In the genomic region with DNA sequence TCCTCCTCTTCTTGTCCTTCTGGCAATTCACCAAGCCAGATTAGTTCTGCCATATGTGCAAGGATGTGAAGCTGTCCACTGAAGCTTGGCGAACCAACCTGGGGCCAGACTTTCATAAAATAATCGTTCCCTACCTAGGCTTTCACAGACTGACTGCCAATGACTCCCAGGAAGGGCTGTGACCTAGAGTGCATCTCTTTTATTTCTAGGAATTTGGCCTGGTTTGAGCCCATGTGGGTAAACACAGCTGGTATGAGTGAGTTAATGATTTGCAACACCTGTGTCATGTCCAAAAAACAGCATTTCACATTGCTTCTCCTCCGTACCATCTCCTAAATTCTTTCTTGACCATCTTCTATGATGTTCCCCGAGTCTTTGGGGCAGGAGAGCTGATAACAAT, we compare ENCODE assay signal across 19 mouse cellular contexts.
"Had no signal": no experiment of that assay in that cellular context is flagged by ENCODE, and none has a peak within 500 bp of the region (broad histone marks: within the 10 kb centered on the region; RNA-seq: fewer than 3 reads in every experiment).

No protein-coding gene starts in this region.

- H3K27me3 ChIP-seq: liver, embryonic 13.5 days; midbrain, embryonic 12.5 days; midbrain, embryonic 15.5 days; neural tube, embryonic 12.5 days; neural tube, embryonic 15.5 days had no signal

- H3K9me3 ChIP-seq: liver, embryonic 13.5 days; midbrain, embryonic 12.5 days; midbrain, embryonic 15.5 days; neural tube, embryonic 12.5 days; neural tube, embryonic 15.5 days had no signal

- H3K4me3 ChIP-seq: left cerebral cortex, adult 2 months; liver, embryonic 13.5 days; midbrain, embryonic 12.5 days; midbrain, embryonic 15.5 days; neural tube, embryonic 12.5 days; neural tube, embryonic 15.5 days had no signal

- H3K27ac ChIP-seq: kidney, postnatal 0 days; left cerebral cortex, adult 2 months; liver, embryonic 13.5 days; macrophage; midbrain, embryonic 12.5 days; midbrain, embryonic 15.5 days; neural tube, embryonic 12.5 days; neural tube, embryonic 15.5 days; stomach, postnatal 0 days had no signal

- H3K9ac ChIP-seq: liver, embryonic 13.5 days; lung, embryonic 14.5 days; midbrain, embryonic 12.5 days; midbrain, embryonic 15.5 days; neural tube, embryonic 12.5 days; neural tube, embryonic 15.5 days had no signal

- H3K4me1 ChIP-seq: liver, embryonic 13.5 days; neural tube, embryonic 12.5 days had no signal

- H3K4me2 ChIP-seq: liver, embryonic 13.5 days; lung, embryonic 14.5 days; midbrain, embryonic 12.5 days; midbrain, embryonic 15.5 days; neural tube, embryonic 12.5 days; neural tube, embryonic 15.5 days had no signal

- H3K36me3 ChIP-seq: liver, embryonic 13.5 days; midbrain, embryonic 12.5 days; midbrain, embryonic 15.5 days; neural tube, embryonic 12.5 days; neural tube, embryonic 15.5 days had no signal

- ATAC-seq: intestine, postnatal 0 days; lung, postnatal 0 days; midbrain, embryonic 15.5 days had no signal

- DNase-seq: layer of hippocampus, postnatal 36 days; liver, embryonic 13.5 days; lung, embryonic 14.5 days; right cerebral cortex, adult 18-20 months; right cerebral cortex, postnatal 14 days; right cerebral cortex, postnatal 4 days; thymus, adult 2 months; thymus, postnatal 14 days; thymus, postnatal 4 days had no signal
